ENCODE assay signal across 14 mouse cellular contexts in genomic region chr15:95334323-95335296, GRCm38 (mm10).
A peak's percentile ranks its signal among the peaks of the same experiment; 100 is the strongest.
DNase-seq lines count a peak whose midpoint lies in the region; ATAC-seq lines count a peak whose summit lies in the region.
"Had no signal": no experiment of that assay in that cellular context is flagged by ENCODE, and none has a peak within 500 bp of the region (broad histone marks: within the 10 kb centered on the region; RNA-seq: fewer than 3 reads in every experiment).

No protein-coding gene starts in this region.

- H3K27me3 ChIP-seq in hindbrain, embryonic 10.5 days (ENCODE audit: insufficient read depth, poor library complexity, severe bottlenecking): no peaks in the 10 kb centered on the region
- no peaks in the 10 kb centered on the region for H3K27me3 ChIP-seq in midbrain, embryonic 13.5 days
- no peaks in the 10 kb centered on the region for H3K27me3 ChIP-seq in kidney, embryonic 16.5 days (ENCODE audit: insufficient read depth, low read length)
- H3K27me3 ChIP-seq: embryonic facial prominence, embryonic 13.5 days; heart, embryonic 13.5 days; liver, embryonic 13.5 days had no signal

- H3K9me3 ChIP-seq in hindbrain, embryonic 10.5 days: no peaks in the 10 kb centered on the region
- no peaks in the 10 kb centered on the region for H3K9me3 ChIP-seq in midbrain, embryonic 13.5 days
- H3K9me3 ChIP-seq in kidney, embryonic 16.5 days (ENCODE audit: low read length): no peaks in the 10 kb centered on the region
- H3K9me3 ChIP-seq: embryonic facial prominence, embryonic 13.5 days; heart, embryonic 13.5 days; liver, embryonic 13.5 days had no signal

- no peak overlapping the region for H3K27ac ChIP-seq in hindbrain, embryonic 10.5 days
- peak overlapping the region; percentile 54 for H3K27ac ChIP-seq in midbrain, embryonic 13.5 days
- H3K27ac ChIP-seq in kidney, embryonic 16.5 days (ENCODE audit: low read length): no peak overlapping the region
- H3K27ac ChIP-seq: embryonic facial prominence, embryonic 13.5 days; heart, embryonic 13.5 days; liver, embryonic 13.5 days; stomach, postnatal 0 days had no signal

- no peak overlapping the region for H3K4me2 ChIP-seq in midbrain, embryonic 13.5 days (replicated peaks)
- H3K4me2 ChIP-seq in kidney, embryonic 16.5 days (replicated peaks; ENCODE audit: low read depth, low read length): no peak overlapping the region
- H3K4me2 ChIP-seq: embryonic facial prominence, embryonic 13.5 days; heart, embryonic 13.5 days; liver, embryonic 13.5 days had no signal

- peaks cover 22% of the 10 kb centered on the region for H3K4me1 ChIP-seq in hindbrain, embryonic 10.5 days (replicated peaks)
- H3K4me1 ChIP-seq in midbrain, embryonic 13.5 days (replicated peaks): peaks cover 18% of the 10 kb centered on the region
- H3K4me1 ChIP-seq in kidney, embryonic 16.5 days (ENCODE audit: insufficient read depth, low read length): 0 out of 2 replicates have a peak, but pooled peaks cover 4% of the 10 kb centered on the region
- H3K4me1 ChIP-seq: embryonic facial prominence, embryonic 13.5 days; heart, embryonic 13.5 days; liver, embryonic 13.5 days had no signal

- H3K4me3 ChIP-seq in hindbrain, embryonic 10.5 days: no peak overlapping the region
- no peak overlapping the region for H3K4me3 ChIP-seq in midbrain, embryonic 13.5 days (replicated peaks)
- H3K4me3 ChIP-seq in kidney, embryonic 16.5 days (ENCODE audit: low read length): no peak overlapping the region
- H3K4me3 ChIP-seq: embryonic facial prominence, embryonic 13.5 days; heart, embryonic 13.5 days; liver, embryonic 13.5 days had no signal

- H3K9ac ChIP-seq in midbrain, embryonic 13.5 days (replicated peaks): no peak overlapping the region
- H3K9ac ChIP-seq in kidney, embryonic 16.5 days (replicated peaks; ENCODE audit: low read length): no peak overlapping the region
- H3K9ac ChIP-seq: embryonic facial prominence, embryonic 13.5 days; heart, embryonic 13.5 days; liver, embryonic 13.5 days had no signal

- DNase-seq in R1 (ENCODE audit: low read depth, low spot score) (peak; percentile 17), ZHBTc4 (ENCODE audit: low read depth, low spot score) (peak; percentile 4)
- peak; percentile 29 for DNase-seq in hindbrain, embryonic 10.5 days (ENCODE audit: low spot score)
- DNase-seq in thymus, postnatal 4 days: no peak
- DNase-seq in right cerebral cortex, postnatal 25 days: no peak
- DNase-seq: cerebellum, adult 2 months; kidney, postnatal 25 days; liver, embryonic 13.5 days; lung, postnatal 14 days had no signal

- ATAC-seq in midbrain, embryonic 13.5 days: peak; percentile 89
- ATAC-seq in kidney, embryonic 16.5 days (ENCODE audit: low FRiP score, low TSS enrichment): no peak

- WGBS in hindbrain, embryonic 10.5 days: 76% methylated on average over 11 of the region's 11 CpGs
- 69% methylated on average over 11 of the region's 11 CpGs for WGBS in midbrain, embryonic 13.5 days
- WGBS in kidney, embryonic 16.5 days: 88% methylated on average over 11 of the region's 11 CpGs

- H3K36me3 ChIP-seq in hindbrain, embryonic 10.5 days: 0 out of 2 replicates have a peak, but pooled peaks cover 3% of the 10 kb centered on the region
- H3K36me3 ChIP-seq in midbrain, embryonic 13.5 days: no peaks in the 10 kb centered on the region
- H3K36me3 ChIP-seq in kidney, embryonic 16.5 days (ENCODE audit: insufficient read depth, low read length): no peaks in the 10 kb centered on the region
- H3K36me3 ChIP-seq: embryonic facial prominence, embryonic 13.5 days; heart, embryonic 13.5 days; liver, embryonic 13.5 days had no signal

Comparison
In these comparisons a context has a peak if more than half of its experiments do, and no peak if none do; other contexts are left out.
1. DNase-seq: peak in R1 (single experiment), ZHBTc4 (single experiment) and hindbrain, embryonic 10.5 days (single experiment); none in thymus, postnatal 4 days (single experiment) and right cerebral cortex, postnatal 25 days (single experiment).